Mouse (Mus musculus): ENCODE data around the gene Chchd6.
A peak's percentile ranks its signal among the peaks of the same experiment; 100 is the strongest.

Gene Chchd6

DNA sequence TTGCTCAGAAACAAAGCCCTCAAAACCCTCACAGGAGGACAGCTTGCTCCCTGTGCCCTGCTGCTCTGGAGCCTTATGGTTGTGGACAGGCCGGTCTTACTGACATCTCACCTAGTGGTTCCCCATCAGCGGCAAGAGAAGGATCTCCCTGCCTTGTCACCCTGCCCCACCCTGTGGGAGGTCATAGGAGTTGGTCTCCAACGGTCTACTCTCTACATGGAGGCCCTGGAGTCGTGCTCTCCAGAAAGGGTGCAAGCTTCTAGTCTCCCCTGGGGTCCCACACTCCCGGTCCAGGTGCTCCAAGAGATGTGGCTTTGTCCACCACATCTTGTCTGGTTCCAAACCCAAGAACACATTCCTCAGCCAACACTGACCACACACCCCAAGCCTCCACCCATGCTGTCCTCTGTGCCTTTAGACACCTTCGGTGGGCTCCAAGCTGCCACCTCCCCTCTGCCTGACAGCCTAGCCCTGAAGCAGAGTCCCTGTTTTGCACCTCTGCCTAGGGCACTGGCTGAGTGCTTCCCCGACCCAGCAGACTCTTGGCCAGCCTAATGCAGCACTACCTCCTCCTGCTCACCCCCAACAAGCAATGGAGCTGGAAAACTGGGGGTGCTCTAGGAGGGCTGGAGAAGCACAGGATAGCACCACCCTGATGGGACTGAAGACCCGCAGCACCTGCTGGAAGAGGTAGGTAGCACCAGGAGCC, 234.6 kb downstream of the Chchd6 start:
- no peak for DNase-seq (ENCODE audit: low read depth, low spot score)

DNA sequence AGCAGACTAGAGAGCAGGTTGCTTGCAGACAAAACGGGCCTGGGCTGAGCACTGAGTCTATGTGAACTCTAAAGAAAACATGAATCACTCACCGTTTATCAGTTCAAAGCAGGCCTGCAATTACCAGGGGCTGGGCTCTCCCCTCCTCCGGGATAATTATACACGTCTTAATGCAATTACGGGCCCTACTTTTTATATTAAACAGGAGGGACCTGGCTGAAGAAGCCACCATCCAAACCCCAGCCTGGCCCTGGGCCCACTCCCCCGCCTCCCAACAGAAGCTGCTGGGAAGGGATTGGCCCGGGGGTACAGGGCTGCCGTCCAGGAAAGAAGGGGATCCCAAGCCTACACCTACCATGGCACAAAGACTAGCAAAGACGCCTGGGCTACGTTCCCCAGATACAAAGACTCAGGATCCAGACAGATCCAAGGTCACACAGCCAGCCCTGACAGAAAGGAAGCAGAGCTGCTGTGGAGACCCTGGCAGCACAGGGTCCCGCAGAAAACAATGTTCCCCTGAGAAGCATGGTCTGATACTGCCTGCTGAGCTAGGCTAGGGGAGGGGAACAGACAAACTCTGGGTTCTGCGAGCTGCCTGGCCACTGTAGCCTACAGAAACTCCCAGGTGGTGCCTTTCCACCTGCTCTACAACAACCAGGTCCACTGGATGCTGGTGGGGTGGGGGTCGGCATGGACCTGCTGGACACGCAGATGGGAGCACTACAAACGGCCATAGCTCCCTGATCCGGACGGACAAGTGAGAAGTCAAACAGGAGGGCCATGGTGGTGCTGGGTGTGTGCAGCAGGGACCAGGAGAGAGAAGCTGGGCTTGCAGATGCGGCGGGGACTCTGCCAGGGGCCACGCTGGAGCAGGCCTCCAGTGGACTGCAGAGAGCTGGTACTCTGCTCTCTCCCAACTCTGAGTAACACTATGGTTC, 235.4 kb downstream of the Chchd6 start:
- DNase-seq (ENCODE audit: low read depth, low spot score): no peak

DNA sequence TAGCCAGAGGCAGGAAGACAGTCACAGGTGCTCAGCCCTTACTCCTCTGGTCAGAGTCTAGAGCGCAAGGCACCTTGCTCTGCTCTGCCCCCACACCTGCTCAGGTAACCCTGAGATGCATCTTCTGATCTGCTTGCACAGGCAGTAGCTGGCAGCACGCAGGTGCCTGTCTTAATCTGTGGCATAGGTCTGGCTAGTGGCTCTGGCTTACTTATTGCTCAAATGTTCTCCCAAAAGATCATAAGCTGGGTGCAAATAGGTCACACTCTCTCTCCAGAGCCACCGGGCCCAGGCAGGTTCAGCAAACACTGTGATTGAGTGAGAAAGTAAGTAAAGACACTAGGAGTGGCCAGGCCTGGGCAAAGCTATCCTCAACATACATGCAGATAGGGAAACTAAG, 236.3 kb downstream of the Chchd6 start:
- no peak for DNase-seq (ENCODE audit: low read depth, low spot score)

DNA sequence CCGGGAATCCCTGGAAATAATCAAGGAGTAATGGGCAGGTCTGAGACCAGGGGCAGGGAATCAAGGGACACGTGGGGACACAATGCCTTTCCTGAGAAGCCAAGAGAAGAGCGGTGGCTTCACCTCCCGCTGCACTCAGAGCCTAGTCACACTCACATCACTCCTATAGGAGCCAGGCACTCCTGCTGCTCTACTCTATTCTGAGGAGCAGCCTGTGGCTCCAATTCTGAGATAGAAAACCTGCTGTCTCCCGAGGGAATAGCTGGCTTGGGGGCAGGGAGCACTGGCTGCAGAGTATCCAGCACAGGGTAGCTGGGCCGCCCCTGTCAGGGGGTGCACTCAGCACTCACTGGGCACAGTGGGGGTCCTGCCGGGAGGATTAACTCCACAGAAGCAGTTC, 239.8 kb downstream of the Chchd6 start:
- peak; percentile 25 for DNase-seq (ENCODE audit: low read depth, low spot score)

DNA sequence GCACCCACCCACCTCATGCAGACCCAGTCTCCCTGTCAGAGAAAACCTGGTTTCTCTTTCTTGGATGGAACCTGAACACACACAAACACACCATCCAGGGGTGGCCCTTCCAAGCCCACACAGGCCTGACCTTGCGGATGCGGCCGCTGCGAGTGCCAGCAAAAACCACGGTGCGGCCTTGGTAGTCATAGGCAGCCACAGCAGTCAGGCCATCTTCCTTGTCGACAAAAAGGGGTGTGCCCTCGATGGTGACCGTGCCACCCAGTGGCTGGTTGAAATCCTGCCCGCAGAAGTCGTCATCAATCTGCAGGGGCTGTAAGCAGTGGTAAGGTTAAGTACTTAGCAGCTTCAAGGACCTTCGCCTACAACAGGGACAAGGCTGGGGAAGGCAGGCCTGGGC, 240.7 kb downstream of the Chchd6 start:
- DNase-seq (ENCODE audit: low read depth, low spot score): no peak

DNA sequence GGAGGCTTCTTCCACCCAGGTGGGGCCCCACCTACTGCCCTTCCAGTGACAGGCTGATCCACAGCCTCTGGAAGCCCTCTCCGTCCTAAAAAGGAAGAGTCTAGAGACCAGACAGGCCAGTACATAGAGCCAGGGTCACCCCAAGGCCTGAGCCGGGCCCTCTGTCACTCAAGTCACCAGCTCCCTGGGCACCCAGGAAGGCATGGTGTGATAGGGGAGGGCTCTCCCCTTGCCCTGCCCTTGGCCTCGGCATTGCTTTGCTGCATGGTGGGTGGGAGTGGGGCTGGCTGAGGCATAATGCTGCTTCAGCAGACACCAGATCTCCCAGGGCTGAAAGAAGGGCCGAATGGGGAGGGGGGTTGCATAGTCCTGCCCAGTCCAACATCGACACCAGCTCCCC, 241.4 kb downstream of the Chchd6 start:
- no peak for DNase-seq (ENCODE audit: low read depth, low spot score)

DNA sequence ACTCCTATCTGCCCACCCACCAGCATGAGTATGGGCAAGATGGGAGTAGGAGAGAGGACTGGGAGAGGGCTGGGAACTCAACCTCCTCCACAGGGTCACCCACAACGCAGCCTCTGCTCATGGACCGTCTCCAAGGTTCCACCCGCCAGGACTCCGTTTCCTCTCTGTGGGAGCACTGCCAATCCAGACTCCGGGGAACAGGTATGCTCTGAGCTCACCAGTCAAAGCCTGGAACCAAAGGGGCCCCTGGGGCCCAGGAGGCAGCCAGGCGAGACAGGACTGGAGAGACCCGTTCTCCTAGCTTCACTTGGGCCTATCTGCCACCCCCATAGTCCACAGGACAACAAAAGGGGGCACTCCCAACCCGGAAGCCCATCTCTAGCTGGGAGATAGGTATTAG, 242.4 kb downstream of the Chchd6 start:
- no peak for DNase-seq (ENCODE audit: low read depth, low spot score)

DNA sequence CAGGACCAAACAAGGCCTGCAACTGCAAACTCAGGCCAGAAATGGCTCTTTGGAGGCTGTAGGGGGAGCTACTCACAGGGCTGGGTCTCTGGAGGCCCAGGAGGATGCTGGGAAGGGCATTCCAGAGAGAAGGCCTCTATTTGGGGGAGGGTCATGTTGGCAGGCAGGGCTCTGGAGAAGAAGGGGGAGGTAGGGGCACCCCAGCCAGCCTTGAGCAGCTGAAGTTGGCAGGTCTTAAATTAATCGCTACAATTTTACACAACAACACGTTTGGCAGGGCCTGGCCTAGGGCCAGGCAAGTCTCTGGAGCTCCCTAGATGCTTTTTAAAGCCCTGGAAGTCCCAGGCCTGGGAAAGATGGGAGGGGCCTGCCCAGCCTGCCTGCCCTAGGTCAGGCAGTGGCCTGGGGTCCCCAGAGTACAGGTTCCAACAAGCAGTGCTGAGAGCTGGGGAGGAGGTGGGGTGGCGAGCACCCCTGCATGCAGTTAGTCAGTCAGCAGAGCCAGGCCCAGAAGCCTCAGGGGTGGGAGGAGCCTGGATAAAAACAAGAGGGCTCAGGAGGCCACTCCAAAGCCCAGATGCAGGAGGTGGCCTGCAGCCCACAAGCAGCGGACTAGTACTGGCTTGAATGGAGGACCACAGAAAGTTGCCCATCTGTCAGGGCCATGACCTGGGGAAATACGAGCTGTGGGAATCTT, 243.9 kb downstream of the Chchd6 start:
- DNase-seq (ENCODE audit: low read depth, low spot score): peak; percentile 64

DNA sequence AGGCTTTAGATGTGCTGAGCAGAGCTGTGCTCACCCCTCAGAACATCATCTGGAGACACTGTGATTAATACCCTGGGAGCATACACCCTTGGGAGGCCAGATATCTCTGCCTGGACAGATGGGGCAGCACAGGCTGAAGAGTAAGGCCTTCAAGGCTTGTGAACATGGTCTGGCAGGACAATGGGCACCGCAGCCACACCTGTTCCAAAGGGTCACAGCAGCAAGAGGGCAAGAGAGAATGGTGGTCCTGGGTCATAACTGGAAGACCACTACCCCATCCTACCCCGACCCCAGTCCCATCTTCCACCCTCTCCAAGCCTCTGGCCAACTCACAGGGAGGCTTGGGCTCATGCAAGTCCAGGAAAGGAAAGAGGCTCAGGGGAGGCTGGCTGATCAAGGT, 244.9 kb downstream of the Chchd6 start:
- no peak for DNase-seq (ENCODE audit: low read depth, low spot score)

DNA sequence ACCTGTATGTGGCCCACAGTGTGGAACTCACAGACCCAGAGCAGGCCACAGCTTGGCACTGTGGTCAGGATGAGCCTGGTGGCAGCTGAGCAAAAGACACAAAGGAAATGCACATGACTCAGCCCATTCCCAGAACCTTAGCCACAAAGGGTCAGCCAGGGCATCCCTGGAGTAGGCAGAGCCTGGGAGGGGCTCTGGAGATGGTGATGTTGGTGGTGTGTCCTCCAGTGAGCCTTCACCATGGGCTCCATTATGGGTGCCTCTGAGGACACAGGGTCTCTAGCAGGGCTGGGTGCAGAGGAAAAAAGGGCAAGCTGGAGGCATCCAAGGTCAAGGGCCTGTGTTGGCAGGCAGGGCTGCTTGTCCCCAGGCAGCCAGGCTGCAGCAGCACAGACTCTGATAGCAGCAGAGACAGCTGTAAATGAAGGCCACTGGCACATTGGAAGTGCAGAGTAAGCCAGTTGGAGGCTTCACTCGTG, 245.4 kb downstream of the Chchd6 start:
- no peak for DNase-seq (ENCODE audit: low read depth, low spot score)

DNA sequence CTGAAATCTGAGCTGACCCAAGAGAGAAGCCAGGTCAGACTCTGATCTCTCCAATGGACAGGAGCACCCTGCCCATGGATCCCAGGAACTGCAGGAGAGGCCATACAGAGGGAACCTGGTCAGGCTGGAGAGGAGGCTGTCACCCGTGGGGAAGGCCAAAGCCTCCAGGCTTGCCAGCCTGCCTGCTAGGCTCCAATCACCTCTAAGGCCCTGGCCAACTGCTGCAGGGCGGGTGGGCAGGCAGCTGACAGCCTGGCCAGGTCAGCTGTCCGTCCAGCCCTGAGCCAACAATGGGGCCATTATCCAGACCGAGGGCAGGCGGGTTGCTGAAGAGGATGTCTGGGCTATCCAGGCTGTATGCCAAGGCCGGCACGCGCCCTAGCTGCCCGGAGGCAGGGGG, 247.1 kb downstream of the Chchd6 start:
- no peak for DNase-seq (ENCODE audit: low read depth, low spot score)

DNA sequence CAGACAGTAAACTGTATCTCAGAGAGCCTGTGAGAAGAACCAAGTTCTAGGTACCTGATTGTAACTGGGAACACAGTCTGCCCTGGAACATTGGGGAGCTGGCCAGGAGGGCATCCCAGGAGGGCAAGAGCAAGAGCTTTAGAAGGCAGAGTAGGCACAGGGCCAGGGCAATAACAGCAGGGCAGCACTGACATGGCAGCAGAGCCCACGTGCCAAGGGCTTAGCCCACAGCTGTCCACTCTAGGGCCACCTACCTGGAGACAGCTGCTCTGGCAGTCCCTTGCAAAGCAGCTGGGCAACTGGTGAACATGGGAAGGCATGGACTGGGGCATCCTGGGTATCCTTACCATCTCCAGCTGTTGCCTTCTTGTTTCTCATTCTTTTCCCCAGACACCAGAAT, 247.7 kb downstream of the Chchd6 start:
- no peak for DNase-seq (ENCODE audit: low read depth, low spot score)

DNA sequence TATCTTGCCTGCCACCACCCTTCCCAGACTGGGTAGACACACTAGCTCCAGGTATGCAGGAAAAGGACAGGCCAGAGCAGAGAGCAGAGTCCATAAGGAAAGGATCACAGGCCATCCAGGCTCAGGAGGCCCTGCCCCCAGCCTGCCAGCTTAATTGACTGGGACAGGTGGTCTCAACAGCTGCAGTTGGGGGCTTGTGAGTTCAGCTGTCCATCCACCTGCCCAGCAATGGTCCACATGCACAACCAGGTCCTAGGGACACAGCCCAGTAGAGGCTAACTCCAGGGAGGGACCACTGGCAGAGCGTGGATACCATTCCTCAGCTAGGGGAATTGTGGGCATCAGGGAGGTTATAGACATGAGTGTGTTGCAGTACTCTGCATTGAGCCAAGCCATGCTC, 249.6 kb downstream of the Chchd6 start:
- DNase-seq (ENCODE audit: low read depth, low spot score): no peak

DNA sequence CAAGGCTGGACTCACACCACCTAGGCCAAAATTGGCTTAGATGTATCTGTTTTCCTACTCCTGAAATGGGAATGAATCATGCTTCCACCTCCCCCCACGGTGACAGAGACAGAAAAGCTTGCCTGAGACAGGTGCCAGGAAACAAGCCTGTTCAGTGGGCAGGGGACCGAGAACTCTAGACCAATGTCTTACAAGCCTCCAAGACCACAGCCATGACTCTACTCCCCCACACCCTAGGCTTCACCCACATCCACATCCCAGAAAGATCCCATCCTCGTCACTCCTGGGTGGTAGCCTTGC, 250.0 kb downstream of the Chchd6 start:
- DNase-seq (ENCODE audit: low read depth, low spot score): no peak

DNA sequence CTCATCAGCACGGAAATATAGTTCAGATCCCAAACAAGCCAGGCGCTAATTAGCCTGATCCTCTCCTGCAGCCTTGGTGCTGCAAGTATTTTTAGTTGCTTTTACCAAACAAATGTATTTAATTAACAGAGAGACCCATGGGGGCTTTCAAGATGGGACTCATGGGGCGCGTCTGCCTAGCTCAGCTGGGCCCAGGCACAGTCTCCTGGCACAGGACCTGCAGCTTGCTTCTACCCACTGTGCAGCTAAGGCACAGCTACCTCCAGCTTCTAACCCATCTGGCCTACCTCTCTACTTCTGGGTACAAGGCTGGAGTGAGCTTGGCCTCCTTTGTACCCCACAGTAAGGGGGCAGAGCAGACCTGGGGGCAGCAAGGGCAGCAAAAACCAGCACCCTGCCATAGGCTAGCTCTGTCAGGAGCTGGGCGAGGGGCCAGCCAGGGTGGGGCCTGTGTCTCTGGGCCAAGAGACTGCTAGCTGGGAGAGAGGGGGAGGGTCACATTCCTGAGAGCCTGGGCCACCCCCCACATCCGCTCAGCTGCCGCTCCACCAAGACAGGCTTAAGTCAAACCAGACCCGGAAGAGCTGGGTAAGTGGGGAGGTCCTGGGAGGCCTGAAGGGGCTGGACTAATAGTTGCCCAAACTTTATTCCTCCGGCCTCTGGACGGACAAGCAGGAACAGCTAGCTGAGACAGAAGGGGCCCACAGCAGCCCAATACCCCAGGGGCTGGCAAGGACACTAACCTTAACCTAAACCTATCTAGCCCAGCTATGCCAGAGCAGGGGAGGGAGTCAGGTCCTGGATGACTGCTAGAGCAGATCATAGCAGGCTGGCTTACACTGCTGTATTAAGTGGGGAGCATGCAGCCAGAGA, 250.6 kb downstream of the Chchd6 start:
- peak; percentile 95 for DNase-seq (ENCODE audit: low read depth, low spot score)

DNA sequence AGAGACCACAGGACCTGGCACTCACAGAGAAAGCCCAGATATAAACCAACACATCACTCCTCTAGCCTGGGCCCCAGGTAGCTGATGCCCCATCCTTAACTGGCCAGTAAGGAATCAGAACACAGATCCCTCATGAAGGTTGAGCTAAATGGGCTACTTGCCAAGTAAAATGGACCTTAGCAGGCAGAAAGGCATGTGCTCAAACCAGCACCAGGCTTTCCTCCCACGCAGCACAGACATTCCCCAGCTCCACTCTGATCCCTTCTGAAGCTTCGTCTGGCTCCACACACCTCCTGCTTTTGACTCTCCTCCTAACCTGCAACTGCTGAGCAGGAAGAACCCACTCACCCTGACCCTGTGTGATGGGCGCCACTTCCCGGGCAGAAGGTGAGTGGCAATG, 253.5 kb downstream of the Chchd6 start:
- DNase-seq (ENCODE audit: low read depth, low spot score): no peak

DNA sequence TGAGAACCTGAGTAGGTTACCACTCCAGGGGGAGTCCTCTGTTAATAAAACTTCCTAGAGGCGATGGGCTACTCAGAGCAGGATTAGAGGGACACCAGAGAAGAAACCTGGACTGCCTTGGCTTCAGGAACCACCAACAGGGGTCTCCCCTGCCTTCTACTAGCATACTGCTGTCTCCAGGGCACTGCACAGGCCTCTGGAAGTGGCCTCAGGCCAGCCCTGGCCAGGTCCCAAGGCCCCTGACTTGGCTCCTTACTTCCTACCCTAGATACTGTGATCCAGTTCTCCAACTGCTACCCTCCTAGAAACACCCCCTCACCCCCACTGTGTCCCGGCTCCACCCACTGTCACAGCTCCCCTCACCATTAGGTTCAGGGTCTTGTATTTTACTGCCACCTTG, 256.0 kb downstream of the Chchd6 start:
- no peak for DNase-seq (ENCODE audit: low read depth, low spot score)

DNA sequence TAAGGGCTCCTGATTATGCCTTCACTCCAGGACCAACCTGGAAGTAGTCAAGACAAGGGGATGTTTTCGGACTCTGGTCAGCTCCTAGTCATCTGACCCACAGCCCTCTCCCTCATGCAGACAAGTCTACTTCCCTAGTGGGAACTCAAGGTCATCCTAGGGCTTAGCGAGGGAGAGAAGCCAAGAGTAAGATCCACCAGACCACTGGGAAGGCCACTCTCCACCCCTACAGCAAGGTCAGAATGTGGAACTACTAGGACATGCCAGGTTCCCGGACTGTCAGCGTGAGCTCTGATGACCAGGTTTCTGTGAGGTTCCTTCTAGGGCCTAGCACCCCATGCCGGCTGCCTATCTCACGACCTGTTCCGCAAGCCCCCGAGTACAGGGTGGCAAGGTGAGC, 256.7 kb downstream of the Chchd6 start:
- no peak for DNase-seq (ENCODE audit: low read depth, low spot score)

DNA sequence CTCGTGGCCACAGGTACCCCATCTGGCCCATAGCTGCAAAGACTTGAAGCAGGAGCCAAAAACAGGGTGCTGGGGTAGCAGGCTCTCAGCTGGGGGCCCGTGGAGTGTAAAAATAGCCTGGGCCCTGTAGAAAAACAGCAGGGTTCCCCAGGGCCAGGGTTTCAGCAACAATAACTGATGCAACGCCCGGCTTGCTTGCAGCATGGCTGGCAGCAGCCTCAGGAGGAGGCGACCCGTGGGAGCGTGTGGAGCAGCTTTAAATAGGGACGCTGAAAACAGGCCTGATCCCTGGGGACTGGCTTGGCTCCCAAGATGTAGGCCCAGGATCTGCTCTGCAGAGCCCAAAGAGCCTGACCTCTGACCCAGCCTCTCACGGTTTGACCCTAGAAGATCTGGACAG, 257.9 kb downstream of the Chchd6 start:
- DNase-seq (ENCODE audit: low read depth, low spot score): no peak

DNA sequence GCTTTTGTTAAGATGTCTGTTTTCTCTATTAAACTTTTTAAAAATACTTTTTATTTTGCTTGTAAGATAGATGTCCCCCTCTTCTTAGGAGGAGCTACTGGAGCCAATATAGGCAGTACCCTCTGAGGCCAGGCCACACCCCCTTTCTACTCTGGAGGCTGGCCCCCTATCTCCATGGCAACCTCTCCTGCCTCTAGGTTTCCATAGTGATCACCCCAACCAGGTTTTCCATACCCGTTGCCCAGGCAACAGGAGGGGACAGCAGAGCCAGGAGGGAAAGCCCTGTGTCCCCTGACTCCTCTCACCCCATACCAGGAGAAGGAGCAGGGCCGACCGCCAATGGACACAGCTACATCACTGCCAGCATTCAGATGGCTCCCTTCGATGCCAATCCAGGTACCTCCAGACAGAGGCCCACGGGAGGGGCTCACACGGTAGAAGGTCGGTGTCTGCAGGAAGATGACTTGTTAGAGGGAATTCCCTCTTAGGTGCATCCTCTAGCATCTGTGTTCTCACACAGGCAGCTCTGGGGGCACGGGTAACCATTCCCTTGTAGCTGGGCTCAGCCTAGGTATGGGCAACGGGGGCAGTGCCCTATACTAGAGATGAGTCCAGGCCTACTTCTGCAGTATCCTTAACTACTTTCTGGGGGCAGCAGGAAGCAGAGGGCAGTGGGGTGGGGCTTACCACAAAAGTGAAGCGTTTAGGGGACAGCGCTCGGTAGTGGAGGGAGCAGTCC, 261.3 kb downstream of the Chchd6 start:
- peak; percentile 86 for DNase-seq (ENCODE audit: low read depth, low spot score)
